Mouse (Mus musculus) ES-CJ7 (cell line): Measurements from ENCODE around the gene Ces4a.
A peak's percentile ranks its signal among the peaks of the same experiment; 100 is the strongest.
"Not testable (repeated sequence)": the region's sequence is repeated elsewhere in the genome, so short reads cannot be mapped to it uniquely, and the experiment has no call there.

Source experiments
- DNase-seq: peaks from one replicate; pipeline ENCODE4 v3.0.0; 2011; ENCODE audit warnings: low read depth, low spot score

The Ces4a gene

GRCm38 (mm10) chr8:105169582-105169981 lies 38.0 kb downstream of the Ces4a start:
- DNase-seq, result no peak

DNA sequence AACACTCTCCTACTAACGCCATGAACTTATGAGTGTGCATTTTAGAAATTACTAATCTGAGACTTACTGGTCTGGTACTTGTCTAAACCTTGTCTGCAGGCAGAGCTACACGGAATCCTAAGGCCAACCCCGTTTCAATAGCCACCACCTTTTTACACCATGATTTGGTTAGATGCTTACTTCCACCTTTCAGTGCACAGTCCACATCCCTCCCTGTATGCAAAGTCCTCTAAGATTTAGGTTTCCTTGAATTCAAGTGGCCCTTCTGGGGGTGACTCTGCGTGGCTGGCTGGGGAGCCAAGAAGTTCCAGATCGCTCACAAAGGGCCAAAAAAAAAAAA lies 38.4 kb downstream of the Ces4a start:
- DNase-seq, result no peak

DNA sequence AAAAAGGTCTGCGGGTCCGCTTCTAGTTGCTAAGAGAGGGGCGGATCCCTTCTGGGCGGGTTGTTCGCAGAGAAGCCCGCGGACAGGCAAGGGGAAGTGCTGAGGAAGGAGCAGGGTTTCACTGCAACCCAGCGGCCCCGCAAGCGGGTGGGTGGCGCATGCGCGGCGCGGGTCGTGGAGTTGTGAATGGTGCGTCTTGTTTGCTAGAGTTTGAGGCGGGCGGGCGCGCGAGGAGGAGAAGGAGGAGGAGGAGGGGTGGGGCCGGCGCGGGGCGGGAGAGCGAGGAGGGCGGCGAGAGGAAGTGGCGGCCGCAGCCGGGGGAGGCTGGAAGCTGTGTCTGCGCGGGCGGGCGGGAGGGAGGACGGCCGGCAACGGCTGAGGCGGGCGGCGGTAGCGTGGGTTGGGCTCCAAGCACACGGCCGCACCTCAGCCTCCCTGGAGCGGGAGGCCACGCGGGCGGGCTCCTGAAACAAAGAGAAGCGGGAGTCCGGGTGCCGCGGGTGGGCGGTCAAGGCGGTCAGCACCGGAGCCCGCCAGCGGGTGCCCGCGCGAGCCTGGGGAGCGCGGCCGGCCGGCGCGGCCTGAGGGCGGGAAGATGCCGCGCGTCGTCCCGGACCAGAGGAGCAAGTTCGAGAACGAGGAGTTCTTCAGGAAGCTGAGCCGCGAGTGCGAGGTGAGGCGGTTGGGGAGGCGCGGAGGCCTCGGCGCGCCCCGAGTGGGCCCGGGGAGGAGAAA lies 38.9 kb downstream of the Ces4a start, which contains the start of gene Cbfb:
TSS of gene Cbfb (plus strand) at position 294 of the 735 bp plus-strand sequence.
- peak; percentile 99 for DNase-seq

GRCm38 (mm10) chr8:105171116-105172002 lies 39.8 kb downstream of the Ces4a start:
- DNase-seq, result peak; percentile 62

DNA sequence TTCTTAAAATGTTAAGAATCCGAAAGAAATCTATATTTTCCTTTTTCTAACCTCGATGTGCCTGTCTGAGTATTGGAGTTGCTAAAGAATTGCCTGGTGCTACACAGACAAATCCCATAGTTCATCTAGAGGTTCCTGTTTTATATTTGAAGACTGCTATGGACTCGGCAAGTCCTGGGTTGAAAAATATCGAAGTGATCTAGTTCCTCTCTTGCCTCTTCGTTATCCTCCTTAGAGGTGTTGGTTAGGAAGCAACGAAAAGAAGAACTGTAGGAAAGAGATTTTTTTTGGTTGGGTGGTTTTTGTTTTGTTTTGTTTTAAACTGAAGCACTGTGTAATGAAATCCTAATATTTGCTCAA lies 40.4 kb downstream of the Ces4a start:
- no peak for DNase-seq

GRCm38 (mm10) chr8:105175287-105175686 lies 43.7 kb downstream of the Ces4a start:
- not testable (repeated sequence) for DNase-seq

DNA sequence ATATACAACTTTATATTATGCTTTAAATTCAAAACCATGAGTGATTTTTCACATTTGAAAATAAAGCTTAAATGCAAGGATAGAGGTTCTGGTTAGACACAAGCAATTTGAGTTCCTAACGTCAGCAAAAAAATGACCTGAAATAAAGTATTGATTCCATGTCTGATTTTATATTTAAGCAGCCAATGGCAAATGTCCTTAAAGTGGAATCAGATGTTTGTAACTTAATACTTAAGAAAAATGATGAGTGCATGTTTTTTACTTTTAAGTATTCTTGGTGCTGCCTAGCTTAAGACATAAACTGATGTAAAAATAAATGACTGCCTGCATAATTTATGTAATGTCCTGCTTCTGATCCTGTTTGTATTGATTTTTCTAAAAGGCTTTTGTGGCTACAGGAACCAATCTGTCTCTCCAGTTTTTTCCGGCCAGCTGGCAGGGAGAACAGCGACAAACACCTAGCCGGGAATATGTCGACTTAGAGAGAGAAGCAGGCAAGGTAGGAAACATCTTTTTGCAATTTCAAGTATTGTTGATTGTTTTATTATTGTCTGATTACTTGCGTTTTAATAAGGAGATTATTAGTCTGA lies 46.7 kb downstream of the Ces4a start:
- no peak for DNase-seq

GRCm38 (mm10) chr8:105182201-105182600 lies 50.6 kb downstream of the Ces4a start:
- DNase-seq, result no peak

DNA sequence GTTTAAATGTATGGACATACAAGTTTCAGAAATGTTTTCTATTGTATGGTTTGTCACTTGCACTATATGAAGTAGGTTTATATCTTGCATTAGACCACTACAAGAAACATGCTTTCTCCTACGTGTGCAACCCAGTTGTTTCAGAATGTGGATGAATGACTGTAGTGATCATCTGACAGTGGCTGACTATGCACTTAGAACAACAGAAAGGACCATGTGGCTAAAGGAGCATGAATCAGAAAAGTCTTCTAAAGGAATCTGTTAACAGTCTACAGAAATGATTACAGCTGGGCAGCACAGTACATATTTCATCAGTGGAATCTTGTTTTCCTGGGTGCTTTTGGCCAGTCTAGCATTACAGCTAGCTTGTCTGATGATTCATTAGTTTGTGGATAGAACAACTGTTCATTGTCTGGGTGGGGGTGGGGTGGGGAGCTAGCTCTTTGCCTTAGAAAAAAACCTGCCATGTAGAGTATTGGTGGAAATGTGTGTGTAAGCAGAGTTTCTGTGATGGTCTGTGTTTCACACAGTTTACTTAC lies 54.9 kb downstream of the Ces4a start:
- DNase-seq, result no peak

DNA sequence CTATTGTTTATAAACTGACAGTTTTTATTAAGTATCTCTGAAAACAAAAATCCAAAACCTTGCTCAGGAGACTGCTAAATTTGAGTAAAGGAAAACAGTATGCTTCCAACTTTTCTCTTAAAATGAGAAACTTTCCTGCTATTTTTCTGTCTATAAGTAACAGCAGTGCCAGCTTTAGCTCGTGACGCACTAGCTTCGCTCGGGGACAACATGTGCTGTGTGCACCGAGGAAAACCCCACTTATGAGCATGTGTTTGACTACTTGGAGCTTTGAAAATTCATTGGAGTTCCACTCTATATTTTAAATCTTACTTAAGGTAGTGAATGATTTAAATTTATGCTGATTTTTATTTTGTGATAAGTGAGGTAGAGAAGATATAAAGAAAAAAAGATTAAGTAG lies 60.6 kb downstream of the Ces4a start:
- no peak for DNase-seq
